Mouse (Mus musculus): ENCODE measurements around the gene Trim8. TPM values are rescaled to one million over a fixed set of nuclear protein-coding genes. Genes with fewer than 3 reads are reported as not detected.
A peak's percentile ranks its signal among the peaks of the same experiment; 100 is the strongest.

Trim8 gene
- polyA plus RNA-seq, 1 experiment from 2014 or later: 8.8 TPM

DNA sequence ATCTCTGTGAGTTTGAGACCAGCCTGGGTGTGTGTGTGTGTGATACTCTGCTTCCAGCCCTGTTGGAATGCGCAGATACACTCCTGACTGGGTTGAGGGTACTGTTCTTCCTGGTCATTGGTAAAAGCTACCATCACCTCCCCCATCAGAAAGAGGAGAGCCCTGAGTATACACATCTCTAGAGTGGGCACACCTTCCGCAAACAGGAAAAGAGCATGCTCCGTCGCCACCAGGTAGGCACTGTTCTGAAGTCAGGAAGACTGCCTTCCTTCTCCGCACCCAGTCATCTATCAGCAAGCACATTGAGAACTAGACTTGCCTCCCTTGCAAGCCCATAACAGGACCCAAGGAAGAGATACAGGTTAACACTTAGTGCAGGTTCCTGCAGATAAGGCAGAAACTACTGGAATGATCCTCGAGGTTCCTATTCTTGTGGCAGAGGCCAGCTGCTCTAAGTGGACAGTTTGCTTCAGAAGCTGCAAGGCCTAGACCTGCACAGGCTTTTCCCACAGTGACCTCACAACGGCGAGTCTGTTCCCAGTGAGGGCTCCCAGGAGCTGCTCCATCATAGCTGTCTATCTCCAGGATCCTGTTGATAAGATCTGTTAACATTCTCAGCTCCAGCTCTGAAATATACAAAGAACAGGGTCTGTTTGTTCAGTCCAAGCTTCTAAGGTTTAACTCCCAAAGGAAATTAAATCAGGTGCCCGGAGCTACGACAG is 20.7 kb upstream of the Trim8 start:
- H3K4me3 ChIP-seq (replicated peaks): no peak overlapping the region
- H3K4me1 ChIP-seq (replicated peaks): peaks cover 73% of the 10 kb centered on the region
- H3K4me2 ChIP-seq: no peak overlapping the region
- ATAC-seq (ENCODE audit: insufficient read depth): no peak
- no peaks in the 10 kb centered on the region for H3K27me3 ChIP-seq
- no peaks in the 10 kb centered on the region for H3K9me3 ChIP-seq (replicated peaks)
- WGBS (ENCODE audit: insufficient replicate concordance): 66% methylated on average over 10 of the region's 10 CpGs
- H3K27ac ChIP-seq (replicated peaks): no peak overlapping the region
- H3K36me3 ChIP-seq (replicated peaks): no peaks in the 10 kb centered on the region
- H3K9ac ChIP-seq: no peak overlapping the region

DNA sequence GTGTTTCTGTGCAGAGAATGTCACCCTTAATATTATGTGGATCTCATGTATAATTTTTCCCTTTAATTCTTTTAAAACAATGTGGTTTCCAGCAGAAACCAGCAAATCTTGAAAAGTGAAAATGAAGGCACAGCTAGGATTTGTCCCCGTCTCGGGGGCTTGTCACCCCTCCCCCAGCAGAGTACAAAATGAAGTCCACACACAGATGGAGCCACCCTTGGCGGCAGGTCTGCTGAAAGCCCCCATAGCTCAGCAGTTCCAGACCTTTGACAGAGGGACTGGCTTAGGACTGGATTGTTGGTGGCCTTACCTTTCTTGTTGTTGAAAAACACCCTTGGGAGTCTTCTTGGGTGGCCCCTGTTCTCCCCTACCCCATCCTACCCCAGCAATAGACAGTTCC is 20.1 kb upstream of the Trim8 start:
- Histone ChIP-seq H3K4me1 (replicated peaks) (peaks cover 79% of the 10 kb centered on the region), H3K36me3 (replicated peaks) (no peaks in the 10 kb centered on the region), H3K4me3 (replicated peaks) (no peak overlapping the region), H3K9ac (no peak overlapping the region), H3K4me2 (no peak overlapping the region), H3K9me3 (replicated peaks) (no peaks in the 10 kb centered on the region), H3K27ac (replicated peaks) (no peak overlapping the region), H3K27me3 (no peaks in the 10 kb centered on the region)
- WGBS (ENCODE audit: insufficient replicate concordance): 52% methylated on average over 3 of the region's 3 CpGs
- ATAC-seq (ENCODE audit: insufficient read depth): no peak

GRCm38 (mm10) chr19:46481756-46482155 is 19.7 kb upstream of the Trim8 start:
- Histone ChIP-seq H3K36me3 (replicated peaks) (no peaks in the 10 kb centered on the region), H3K9ac (no peak overlapping the region), H3K4me1 (replicated peaks) (peaks cover 83% of the 10 kb centered on the region), H3K27ac (replicated peaks) (no peak overlapping the region), H3K9me3 (replicated peaks) (no peaks in the 10 kb centered on the region), H3K4me2 (no peak overlapping the region), H3K27me3 (no peaks in the 10 kb centered on the region), H3K4me3 (replicated peaks) (no peak overlapping the region)
- ATAC-seq (ENCODE audit: insufficient read depth): no peak
- WGBS (ENCODE audit: insufficient replicate concordance): 39% methylated on average over 4 of the region's 4 CpGs

- H3K4me2 ChIP-seq: no peak overlapping the region
- H3K4me3 ChIP-seq (replicated peaks): no peak overlapping the region
- no peaks in the 10 kb centered on the region for H3K9me3 ChIP-seq (replicated peaks)
- no peaks in the 10 kb centered on the region for H3K36me3 ChIP-seq (replicated peaks)
- no peak for ATAC-seq (ENCODE audit: insufficient read depth)
- H3K4me1 ChIP-seq (replicated peaks): peaks cover 84% of the 10 kb centered on the region
- no peaks in the 10 kb centered on the region for H3K27me3 ChIP-seq
- H3K9ac ChIP-seq: no peak overlapping the region
- H3K27ac ChIP-seq (replicated peaks): no peak overlapping the region
- WGBS (ENCODE audit: insufficient replicate concordance): 24% methylated on average over 17 of the region's 17 CpGs
These were observed 18.5 kb upstream of the Trim8 start for GRCm38 (mm10) chr19:46482896-46483516.

DNA sequence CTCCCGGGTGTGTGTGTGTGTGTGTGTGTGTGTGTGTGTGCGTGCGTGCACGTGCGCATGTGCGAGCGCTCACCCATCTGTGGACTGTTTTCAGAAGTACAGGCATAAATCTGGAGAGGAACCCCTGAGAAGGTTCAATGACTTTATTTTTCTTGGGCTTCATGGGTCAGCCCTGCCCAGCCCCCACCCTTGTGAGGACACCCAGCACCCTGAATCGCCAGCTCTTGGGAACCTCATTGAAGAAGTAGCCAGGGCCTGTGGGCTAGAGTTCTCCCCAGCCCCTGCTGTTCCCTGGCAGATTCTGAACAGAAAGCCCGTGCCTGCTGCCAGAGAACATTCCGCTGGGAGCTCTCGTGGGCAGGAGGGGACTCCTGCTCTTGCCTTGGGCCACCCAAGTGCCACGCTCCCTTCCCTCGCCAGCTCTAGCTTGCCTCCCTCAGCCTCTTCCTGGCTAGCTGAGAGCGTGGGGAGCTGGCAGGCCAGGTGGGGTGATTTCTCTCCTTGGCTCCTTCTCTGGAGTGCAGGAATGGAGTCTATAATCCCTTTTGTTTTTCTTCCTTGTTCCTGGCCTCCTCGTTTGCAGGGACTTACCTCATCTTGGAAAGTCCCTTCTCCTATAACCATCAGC is 17.7 kb upstream of the Trim8 start:
- H3K27ac ChIP-seq (replicated peaks): no peak overlapping the region
- ATAC-seq (ENCODE audit: insufficient read depth): no peak
- no peak overlapping the region for H3K4me3 ChIP-seq (replicated peaks)
- no peak overlapping the region for H3K4me2 ChIP-seq
- no peaks in the 10 kb centered on the region for H3K27me3 ChIP-seq
- no peak overlapping the region for H3K9ac ChIP-seq
- 68% methylated on average over 15 of the region's 15 CpGs for WGBS (ENCODE audit: insufficient replicate concordance)
- peaks cover 76% of the 10 kb centered on the region for H3K4me1 ChIP-seq (replicated peaks)
- H3K9me3 ChIP-seq (replicated peaks): no peaks in the 10 kb centered on the region
- H3K36me3 ChIP-seq (replicated peaks): no peaks in the 10 kb centered on the region

DNA sequence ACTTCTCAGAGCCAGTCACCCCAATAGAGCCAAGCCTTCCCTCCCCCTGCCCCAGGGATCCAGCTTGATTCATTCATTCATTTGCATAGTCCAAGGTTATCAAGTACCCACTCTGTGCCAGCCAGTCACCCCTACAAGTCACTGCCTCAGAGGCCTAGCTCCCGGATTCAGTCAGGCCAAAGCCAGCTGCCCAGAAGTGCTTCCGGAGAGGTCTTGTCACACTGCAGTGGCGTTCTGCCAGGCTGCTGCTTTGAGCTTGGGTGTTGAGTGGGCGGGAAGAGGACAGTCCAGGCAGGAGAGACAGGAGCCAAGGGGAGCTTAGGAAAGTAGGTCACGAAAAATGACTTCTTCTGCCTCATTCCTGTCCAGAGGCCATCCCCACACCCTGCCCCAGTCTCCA is 17.0 kb upstream of the Trim8 start:
- 63% methylated on average over 5 of the region's 5 CpGs for WGBS (ENCODE audit: insufficient replicate concordance)
- H3K27ac ChIP-seq (replicated peaks): peak overlapping the region; percentile 49; the same call in 1 of the 2 replicates

GRCm38 (mm10) chr19:46485847-46486246 is 15.7 kb upstream of the Trim8 start:
- H3K4me1 ChIP-seq (replicated peaks): peaks cover 63% of the 10 kb centered on the region
- H3K9ac ChIP-seq: no peak overlapping the region
- H3K9me3 ChIP-seq (replicated peaks): no peaks in the 10 kb centered on the region
- no peak overlapping the region for H3K4me3 ChIP-seq (replicated peaks)
- 52% methylated on average over 9 of the region's 9 CpGs for WGBS (ENCODE audit: insufficient replicate concordance)
- H3K27me3 ChIP-seq: no peaks in the 10 kb centered on the region
- H3K36me3 ChIP-seq (replicated peaks): no peaks in the 10 kb centered on the region
- 0 out of 2 replicates have a peak, but pooled peaks have one; percentile 16 for ATAC-seq (ENCODE audit: insufficient read depth)
- H3K27ac ChIP-seq (replicated peaks): no peak overlapping the region
- H3K4me2 ChIP-seq: no peak overlapping the region

More for the DNA sequence above, 17.0 kb upstream of the Trim8 start:
- H3K36me3 ChIP-seq (replicated peaks): no peaks in the 10 kb centered on the region
- H3K9ac ChIP-seq: no peak overlapping the region
- ATAC-seq (ENCODE audit: insufficient read depth): peak; percentile 17; the same call in 1 of the 2 replicates
- H3K4me2 ChIP-seq: no peak overlapping the region
- H3K4me3 ChIP-seq (replicated peaks): no peak overlapping the region
- peaks cover 69% of the 10 kb centered on the region for H3K4me1 ChIP-seq (replicated peaks)
- H3K9me3 ChIP-seq (replicated peaks): no peaks in the 10 kb centered on the region
- H3K27me3 ChIP-seq: no peaks in the 10 kb centered on the region

GRCm38 (mm10) chr19:46486709-46487108 is 14.8 kb upstream of the Trim8 start:
- no peaks in the 10 kb centered on the region for H3K36me3 ChIP-seq (replicated peaks)
- H3K9me3 ChIP-seq (replicated peaks): no peaks in the 10 kb centered on the region
- H3K4me2 ChIP-seq: no peak overlapping the region
- peak overlapping the region; percentile 35; the same call in 1 of the 2 replicates for H3K27ac ChIP-seq (replicated peaks)
- no peak for ATAC-seq (ENCODE audit: insufficient read depth)
- no peaks in the 10 kb centered on the region for H3K27me3 ChIP-seq
- H3K4me1 ChIP-seq (replicated peaks): peaks cover 56% of the 10 kb centered on the region
- WGBS (ENCODE audit: insufficient replicate concordance): 28% methylated on average over 2 of the region's 2 CpGs
- no peak overlapping the region for H3K4me3 ChIP-seq (replicated peaks)
- no peak overlapping the region for H3K9ac ChIP-seq

GRCm38 (mm10) chr19:46489448-46489847 is 12.1 kb upstream of the Trim8 start:
- 59% methylated on average over 1 of the region's 1 CpGs for WGBS (ENCODE audit: insufficient replicate concordance)

GRCm38 (mm10) chr19:46490634-46491033 is 10.9 kb upstream of the Trim8 start:
- ATAC-seq (ENCODE audit: insufficient read depth): no peak
- no peak overlapping the region for H3K27ac ChIP-seq (replicated peaks)
- no peaks in the 10 kb centered on the region for H3K27me3 ChIP-seq
- no peak overlapping the region for H3K9ac ChIP-seq
- WGBS (ENCODE audit: insufficient replicate concordance): 8% methylated on average over 2 of the region's 2 CpGs
- H3K4me3 ChIP-seq (replicated peaks): no peak overlapping the region
- H3K36me3 ChIP-seq (replicated peaks): no peaks in the 10 kb centered on the region
- no peaks in the 10 kb centered on the region for H3K9me3 ChIP-seq (replicated peaks)
- peaks cover 18% of the 10 kb centered on the region for H3K4me1 ChIP-seq (replicated peaks)
- no peak overlapping the region for H3K4me2 ChIP-seq

More at GRCm38 (mm10) chr19:46489448-46489847, 12.1 kb upstream of the Trim8 start:
- Histone ChIP-seq H3K36me3 (replicated peaks) (no peaks in the 10 kb centered on the region), H3K4me1 (replicated peaks) (peaks cover 30% of the 10 kb centered on the region), H3K4me2 (no peak overlapping the region), H3K27me3 (no peaks in the 10 kb centered on the region), H3K4me3 (replicated peaks) (no peak overlapping the region), H3K9me3 (replicated peaks) (no peaks in the 10 kb centered on the region), H3K27ac (replicated peaks) (no peak overlapping the region), H3K9ac (no peak overlapping the region)
- no peak for ATAC-seq (ENCODE audit: insufficient read depth)

DNA sequence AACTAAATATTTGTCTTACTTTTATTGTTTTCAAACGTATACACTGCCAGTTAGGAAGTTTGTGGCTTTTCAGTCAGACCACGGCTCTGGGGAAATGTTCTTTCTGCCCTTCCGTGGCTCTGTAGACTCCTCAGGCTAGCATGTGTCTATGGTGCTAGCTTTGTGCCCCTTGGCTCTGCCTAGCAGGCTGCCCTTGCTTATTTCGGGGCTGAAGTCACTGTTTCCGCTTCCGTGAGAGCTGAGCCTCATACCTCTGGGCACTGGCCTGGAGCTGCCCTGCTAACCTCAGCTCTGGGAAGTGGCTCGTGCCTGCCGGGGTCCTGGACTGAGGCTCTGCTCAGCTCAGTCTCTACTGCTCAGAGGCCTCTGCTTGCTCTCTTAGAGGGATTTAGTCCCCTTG is 6.4 kb upstream of the Trim8 start:
- 36% methylated on average over 8 of the region's 8 CpGs for WGBS (ENCODE audit: insufficient replicate concordance)

More for the DNA sequence above, 6.4 kb upstream of the Trim8 start:
- Histone ChIP-seq H3K27me3 (no peaks in the 10 kb centered on the region), H3K36me3 (replicated peaks) (no peaks in the 10 kb centered on the region), H3K4me2 (no peak overlapping the region), H3K9me3 (replicated peaks) (no peaks in the 10 kb centered on the region), H3K27ac (replicated peaks) (no peak overlapping the region), H3K4me3 (replicated peaks) (no peak overlapping the region), H3K9ac (no peak overlapping the region), H3K4me1 (replicated peaks) (peaks cover 19% of the 10 kb centered on the region)
- no peak for ATAC-seq (ENCODE audit: insufficient read depth)

Data from liver, embryonic 15.5 days (tissue).